Mouse (Mus musculus) erythroblast, embryonic 14.5 days (primary cell): ENCODE results near the gene Ccdc3. TPM values are rescaled to one million over a fixed set of nuclear protein-coding genes. Genes with fewer than 3 reads are reported as not detected.

Source experiments
- H3K27me3 ChIP-seq: 2 replicates; pipeline ENCODE4 v1.6.1; 2012; ENCODE audit warnings: inconsistent platforms; ENCODE audit not compliant: control insufficient read depth
- H3K36me3 ChIP-seq: 2 replicates; pipeline ENCODE4 v1.6.1; 2012; ENCODE audit warnings: mild to moderate bottlenecking, inconsistent platforms; ENCODE audit not compliant: control insufficient read depth
- H3K4me1 ChIP-seq: 2 replicates; pipeline ENCODE4 v1.6.1; 2012; ENCODE audit warnings: inconsistent platforms; ENCODE audit not compliant: control insufficient read depth
- H3K4me3 ChIP-seq: replicated peaks from 2 replicates; pipeline ENCODE3; 2012; ENCODE audit warnings: moderate library complexity, mild to moderate bottlenecking, inconsistent platforms
- H3K9me3 ChIP-seq: 2 replicates; pipeline ENCODE4 v1.6.1; 2012; ENCODE audit warnings: low read length, inconsistent platforms, mixed read lengths; ENCODE audit not compliant: control insufficient read depth
- GATA1 ChIP-seq: IDR thresholded peaks from 2 replicates; pipeline ENCODE4 v1.6.1; 2012; ENCODE audit warnings: low read length, inconsistent platforms, mixed read lengths
- TAL1 ChIP-seq: IDR thresholded peaks from 3 replicates; pipeline ENCODE4 v1.6.1; 2012; ENCODE audit warnings: low read length, inconsistent platforms, mixed read lengths
- polyA plus RNA-seq: library from polyadenylated mRNA; stranded (reverse); fragments of >175 nt; gene quantifications from 2 replicates; pipeline ENCODE4 v1.2.3, GENCODE M21; 2012

Ccdc3 gene
- polyA plus RNA-seq, 1 experiment = 0.02 TPM

- Histone ChIP-seq H3K4me3 (no peak overlapping the region), H3K27me3 (no peaks in the 10 kb centered on the region), H3K36me3 (no peaks in the 10 kb centered on the region), H3K4me1 (no peaks in the 10 kb centered on the region), H3K9me3 (no peaks in the 10 kb centered on the region)
- no peak for TF ChIP-seq GATA1
- no peak for TF ChIP-seq TAL1
These were observed 59.9 kb downstream of the Ccdc3 start for GRCm38 (mm10) chr2:5197486-5197885.

- Histone ChIP-seq H3K4me1 (no peaks in the 10 kb centered on the region), H3K9me3 (no peaks in the 10 kb centered on the region), H3K4me3 (no peak overlapping the region), H3K27me3 (no peaks in the 10 kb centered on the region), H3K36me3 (no peaks in the 10 kb centered on the region)
- TF ChIP-seq GATA1 (no peak), TAL1 (no peak)
These were observed 61.7 kb downstream of the Ccdc3 start for GRCm38 (mm10) chr2:5199289-5199688.

- no peaks in the 10 kb centered on the region for H3K4me1 ChIP-seq
- H3K27me3 ChIP-seq = no peaks in the 10 kb centered on the region
- no peak for TF ChIP-seq GATA1
- TF ChIP-seq TAL1 = no peak
- no peak overlapping the region for H3K4me3 ChIP-seq
- H3K9me3 ChIP-seq = no peaks in the 10 kb centered on the region
- H3K36me3 ChIP-seq = no peaks in the 10 kb centered on the region
These were observed 63.3 kb downstream of the Ccdc3 start for GRCm38 (mm10) chr2:5200817-5201364.

- no peaks in the 10 kb centered on the region for H3K9me3 ChIP-seq
- H3K36me3 ChIP-seq = no peaks in the 10 kb centered on the region
- no peak for TF ChIP-seq TAL1
- TF ChIP-seq GATA1 = no peak
- H3K27me3 ChIP-seq = no peaks in the 10 kb centered on the region
- no peak overlapping the region for H3K4me3 ChIP-seq
- no peaks in the 10 kb centered on the region for H3K4me1 ChIP-seq
These were observed 65.6 kb downstream of the Ccdc3 start for GRCm38 (mm10) chr2:5203146-5203545.

- H3K9me3 ChIP-seq = no peaks in the 10 kb centered on the region
These were observed 67.4 kb downstream of the Ccdc3 start for GRCm38 (mm10) chr2:5204941-5205340.

GRCm38 (mm10) chr2:5206651-5207050 is 69.1 kb downstream of the Ccdc3 start:
- Histone ChIP-seq H3K9me3 (no peaks in the 10 kb centered on the region), H3K27me3 (no peaks in the 10 kb centered on the region), H3K4me1 (no peaks in the 10 kb centered on the region), H3K4me3 (no peak overlapping the region), H3K36me3 (no peaks in the 10 kb centered on the region)
- TF ChIP-seq TAL1 (no peak), GATA1 (no peak)

More at GRCm38 (mm10) chr2:5204941-5205340, 67.4 kb downstream of the Ccdc3 start:
- H3K27me3 ChIP-seq = no peaks in the 10 kb centered on the region
- TF ChIP-seq TAL1 (no peak), GATA1 (no peak)
- no peaks in the 10 kb centered on the region for H3K36me3 ChIP-seq
- no peaks in the 10 kb centered on the region for H3K4me1 ChIP-seq
- no peak overlapping the region for H3K4me3 ChIP-seq

GRCm38 (mm10) chr2:5214581-5214980 is 77.0 kb downstream of the Ccdc3 start:
- no peak for TF ChIP-seq TAL1
- no peak for TF ChIP-seq GATA1
- H3K4me3 ChIP-seq = no peak overlapping the region

GRCm38 (mm10) chr2:5215252-5215815 is 77.8 kb downstream of the Ccdc3 start:
- Histone ChIP-seq H3K36me3 (no peaks in the 10 kb centered on the region), H3K4me1 (no peaks in the 10 kb centered on the region), H3K27me3 (no peaks in the 10 kb centered on the region), H3K9me3 (no peaks in the 10 kb centered on the region), H3K4me3 (no peak overlapping the region)
- TF ChIP-seq GATA1 (no peak), TAL1 (no peak)

More at GRCm38 (mm10) chr2:5214581-5214980, 77.0 kb downstream of the Ccdc3 start:
- Histone ChIP-seq H3K27me3 (no peaks in the 10 kb centered on the region), H3K4me1 (no peaks in the 10 kb centered on the region), H3K9me3 (no peaks in the 10 kb centered on the region), H3K36me3 (no peaks in the 10 kb centered on the region)

GRCm38 (mm10) chr2:5219206-5219605 is 81.6 kb downstream of the Ccdc3 start:
- no peak overlapping the region for H3K4me3 ChIP-seq
- no peaks in the 10 kb centered on the region for H3K27me3 ChIP-seq
- H3K36me3 ChIP-seq = no peaks in the 10 kb centered on the region
- no peaks in the 10 kb centered on the region for H3K9me3 ChIP-seq
- no peaks in the 10 kb centered on the region for H3K4me1 ChIP-seq
- TF ChIP-seq GATA1 (no peak), TAL1 (no peak)
